Mouse (Mus musculus): ENCODE measurements around the gene Olfr47.
"Not testable (repeated sequence)": the region's sequence is repeated elsewhere in the genome, so short reads cannot be mapped to it uniquely, and the experiment has no call there.

Gene Olfr47

DNA sequence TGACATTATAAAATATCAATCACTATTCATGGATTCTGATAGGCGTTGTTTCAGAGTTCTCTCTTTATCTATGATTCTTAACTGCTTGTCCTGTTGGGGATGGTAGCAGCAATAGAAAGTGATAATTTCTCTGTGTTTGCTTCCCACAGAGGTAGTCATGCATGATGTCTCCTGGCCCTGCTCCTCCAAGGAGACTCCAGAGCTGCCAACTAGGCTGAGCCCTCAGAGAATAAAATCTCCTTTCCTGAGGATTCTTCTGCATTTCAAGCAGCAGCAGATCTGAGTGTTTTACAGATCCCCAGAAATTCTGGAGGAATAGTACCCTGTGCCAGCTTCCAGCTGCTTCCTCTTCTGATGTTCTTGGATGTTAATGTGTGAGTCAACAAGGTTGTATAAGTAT is at the start of gene Olfr47:
Gene Olfr47 (plus strand): TSS at position 275 of the 400 bp plus-strand sequence.
- DNase-seq: not testable (repeated sequence)

DNA sequence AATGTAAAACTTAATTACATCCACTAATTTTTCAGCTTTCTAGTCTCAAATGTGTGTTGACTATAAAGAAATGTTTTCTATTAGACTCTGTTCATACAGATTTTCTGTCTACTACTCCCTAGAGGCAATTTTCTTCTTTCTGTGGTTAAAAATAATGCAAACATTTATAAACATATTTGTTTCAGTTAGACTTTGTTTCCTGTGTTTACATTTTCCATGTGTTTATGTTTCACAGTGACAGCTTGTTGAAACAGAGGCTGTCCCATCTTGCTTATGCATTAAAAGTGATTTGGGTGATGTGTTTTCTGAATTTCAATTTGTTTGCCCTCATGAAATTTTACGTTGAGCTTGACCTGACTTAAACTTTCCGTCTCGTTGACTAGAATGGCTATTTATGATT is 40.3 kb upstream of the Olfr47 start:
- no peak for DNase-seq

DNA sequence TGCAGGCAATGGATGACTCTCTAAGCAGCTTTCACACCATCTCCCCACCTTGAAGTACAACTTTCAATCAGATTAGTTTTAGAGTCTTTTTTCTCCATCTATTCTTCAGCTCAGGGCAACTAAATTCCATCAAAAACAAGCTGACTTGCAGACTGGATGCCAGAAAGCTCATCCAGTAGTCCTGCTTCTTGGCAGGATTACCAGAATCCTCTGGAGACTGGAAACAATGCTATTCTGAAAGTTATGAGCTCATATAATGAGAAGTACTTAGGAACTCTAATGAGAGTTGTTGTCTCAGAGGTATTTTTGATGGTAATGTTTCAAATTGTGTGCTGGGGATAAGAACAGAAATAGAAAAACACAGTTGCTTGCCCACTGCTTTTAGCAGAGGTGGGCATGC is 34.5 kb upstream of the Olfr47 start, which contains the start of gene Olfr435:
Gene Olfr435 (plus strand): TSS at position 366 of the 400 bp plus-strand sequence.
- DNase-seq: no peak

DNA sequence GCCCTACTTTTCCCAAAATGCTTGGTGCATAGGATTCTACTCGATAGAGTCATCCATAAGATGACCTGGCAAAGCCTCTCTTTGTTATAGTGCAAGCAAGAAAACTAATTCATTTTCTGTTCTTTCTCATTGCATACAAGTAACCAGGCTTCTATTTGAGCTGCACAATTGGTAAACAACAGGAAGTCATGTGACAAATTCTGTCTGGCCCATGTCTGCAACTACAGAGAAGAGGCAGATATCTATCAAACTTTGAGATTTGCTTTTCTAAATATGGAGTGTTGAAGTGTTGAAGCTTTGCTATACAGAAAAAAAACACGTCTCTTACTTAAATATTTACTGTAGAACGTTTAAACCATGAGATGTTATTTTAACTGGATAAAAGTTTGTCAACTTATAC is 33.2 kb upstream of the Olfr47 start:
- no peak for DNase-seq

DNA sequence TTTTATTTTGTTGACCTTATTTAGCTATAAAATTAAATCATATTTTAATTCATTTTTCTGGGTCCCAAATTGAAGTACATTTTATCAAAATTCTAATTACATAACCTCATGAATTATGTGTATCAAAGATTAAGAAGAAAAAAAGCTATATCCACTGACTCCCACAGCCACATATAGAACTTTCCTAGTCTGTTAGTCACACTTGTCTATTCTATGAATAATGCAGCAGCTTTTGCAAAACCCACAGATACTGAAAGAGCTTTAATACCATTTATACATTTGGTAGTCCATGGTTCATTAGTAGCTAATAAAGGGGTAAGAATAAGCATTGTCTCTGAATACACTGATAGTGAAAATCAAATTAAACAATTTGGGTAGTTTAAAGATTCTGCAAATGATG is 28.5 kb upstream of the Olfr47 start:
- no peak for DNase-seq

DNA sequence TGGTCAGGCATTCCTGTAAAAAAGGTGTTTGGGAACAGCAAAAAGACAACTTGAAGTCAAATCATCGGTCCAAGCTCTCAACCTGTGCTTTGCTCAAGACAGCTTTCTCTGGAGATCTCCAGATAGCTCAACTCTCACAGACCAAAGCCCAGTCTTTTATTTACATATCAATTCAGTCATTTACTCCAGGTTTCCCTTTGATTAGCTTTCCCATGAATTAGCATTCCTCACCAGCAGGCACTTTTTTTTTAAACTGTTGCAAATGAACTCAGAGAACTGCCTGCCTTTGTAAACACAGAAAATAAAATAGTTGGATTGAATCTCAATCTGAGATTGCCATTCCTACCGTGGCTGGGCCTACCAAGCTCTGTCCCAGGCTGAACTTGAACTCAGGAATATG is 26.0 kb upstream of the Olfr47 start:
- DNase-seq: no peak

DNA sequence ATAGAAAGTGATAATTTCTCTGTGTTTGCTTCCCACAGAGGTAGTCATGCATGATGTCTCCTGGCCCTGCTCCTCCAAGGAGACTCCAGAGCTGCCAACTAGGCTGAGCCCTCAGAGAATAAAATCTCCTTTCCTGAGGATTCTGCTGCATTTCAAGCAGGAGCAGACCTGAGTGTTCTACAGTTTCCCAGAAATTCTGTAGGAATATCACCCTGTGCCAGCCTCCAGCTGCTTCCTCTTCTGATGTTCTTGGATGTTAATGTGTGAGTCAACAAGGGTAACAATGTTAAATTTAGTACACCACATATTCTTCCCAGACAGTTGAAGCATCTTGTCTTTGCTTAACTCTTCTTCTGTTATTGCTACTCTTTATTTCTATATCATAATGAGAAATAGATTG is 18.5 kb upstream of the Olfr47 start, which contains the start of gene Olfr434:
Gene Olfr434 (plus strand): TSS at position 149 of the 400 bp plus-strand sequence.
- not testable (repeated sequence) for DNase-seq

- peak in 1 of 2 experiments; percentile 31 for DNase-seq
These were observed 10.7 kb downstream of the Olfr47 start for GRCm38 (mm10) chr6:43242061-43242460.

- no peak for DNase-seq
These were observed 16.1 kb downstream of the Olfr47 start for GRCm38 (mm10) chr6:43247396-43247795.

GRCm38 (mm10) chr6:43252994-43253393 is 21.7 kb downstream of the Olfr47 start:
- DNase-seq: no peak

DNA sequence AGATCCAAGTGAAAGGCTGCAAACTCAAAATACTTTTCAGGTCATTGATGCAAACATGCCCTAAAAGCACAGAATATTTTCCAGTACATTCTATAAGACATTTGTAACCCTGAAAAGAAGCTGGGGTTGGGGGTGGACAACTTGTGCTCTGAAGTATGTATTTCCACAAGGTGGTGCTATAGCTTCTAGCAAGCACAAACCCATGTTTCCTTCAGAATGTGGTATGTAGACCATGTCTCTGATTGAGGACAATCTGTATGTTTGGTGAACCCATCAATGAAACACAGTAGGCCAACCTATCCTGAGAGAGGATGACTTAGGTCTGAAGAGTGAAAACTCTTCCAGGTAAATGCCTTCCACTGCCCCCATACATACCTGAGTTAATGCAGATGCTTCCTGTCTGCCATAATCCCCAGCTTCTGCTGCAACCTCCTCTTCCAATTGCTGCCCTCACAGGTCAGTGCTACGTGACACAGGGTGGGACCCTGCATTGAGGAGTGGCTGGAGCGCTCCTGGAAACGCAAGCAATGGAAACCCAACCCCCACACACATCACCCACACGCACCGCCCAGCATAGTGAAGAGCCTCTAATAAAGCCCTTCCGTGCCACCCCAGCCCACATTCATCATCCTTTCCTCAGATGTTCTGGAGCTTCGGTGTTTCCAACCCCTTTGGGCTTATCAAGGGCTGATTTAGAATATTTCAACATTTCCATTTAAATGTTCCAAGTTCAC is 23.0 kb downstream of the Olfr47 start:
- peak in 1 of 2 experiments; percentile 9 for DNase-seq

DNA sequence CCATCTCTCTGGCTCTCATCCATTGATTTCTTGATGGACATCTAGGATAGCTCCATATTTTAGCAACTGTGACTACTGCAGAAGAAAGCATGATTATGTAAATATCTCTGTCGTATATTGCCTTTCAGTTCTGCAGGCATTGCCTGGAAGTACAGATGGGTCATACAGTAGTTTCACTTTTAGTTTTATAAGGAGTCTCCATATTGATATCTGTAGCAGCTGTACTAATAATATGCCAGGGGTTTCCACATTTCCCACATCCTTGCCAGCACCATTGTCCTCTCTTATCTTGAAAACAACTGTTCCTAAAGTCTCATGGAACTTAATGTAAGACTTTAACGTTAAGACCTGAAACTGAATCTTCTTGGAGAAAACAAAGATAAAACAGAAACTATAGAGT is 29.4 kb downstream of the Olfr47 start:
- no peak for DNase-seq

DNA sequence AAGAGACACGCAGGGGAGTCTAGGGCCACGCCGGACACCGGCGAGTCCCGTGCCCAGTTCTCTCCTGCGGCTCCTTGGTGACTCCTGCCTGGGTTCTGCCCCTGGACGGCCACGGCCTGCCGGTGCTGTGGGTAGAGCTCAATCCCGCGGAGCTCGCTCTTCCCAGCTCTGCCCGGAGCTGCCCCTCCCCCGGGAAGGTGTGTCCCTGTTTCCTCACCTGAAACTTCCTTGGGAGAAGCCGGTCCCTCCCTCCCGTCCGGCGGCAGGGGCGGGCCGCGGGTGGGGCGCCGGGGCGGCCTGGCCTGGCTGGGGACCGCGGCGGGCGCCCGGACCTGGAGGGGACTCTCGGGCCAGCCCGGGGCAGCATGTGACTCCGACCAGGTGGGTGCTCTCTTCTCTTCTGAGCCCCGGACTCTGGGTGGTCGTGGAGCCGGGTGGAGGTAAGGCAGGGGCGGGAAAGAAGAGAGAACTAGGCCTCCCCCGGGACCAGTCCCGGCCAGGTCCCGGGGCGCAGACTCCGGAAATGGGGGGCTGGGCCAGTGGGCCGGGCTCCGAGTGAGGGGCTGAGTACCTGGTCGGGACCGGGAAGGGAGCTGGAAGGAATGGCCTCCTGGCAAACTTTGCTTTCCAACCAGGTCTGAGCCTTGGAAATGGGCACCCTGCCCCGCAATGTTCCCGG is 34.2 kb downstream of the Olfr47 start, which contains the start of gene Arhgef5:
Gene Arhgef5 (plus strand): TSS at position 220 of the 679 bp plus-strand sequence.
- peak; percentile 27 to 36 for DNase-seq

DNA sequence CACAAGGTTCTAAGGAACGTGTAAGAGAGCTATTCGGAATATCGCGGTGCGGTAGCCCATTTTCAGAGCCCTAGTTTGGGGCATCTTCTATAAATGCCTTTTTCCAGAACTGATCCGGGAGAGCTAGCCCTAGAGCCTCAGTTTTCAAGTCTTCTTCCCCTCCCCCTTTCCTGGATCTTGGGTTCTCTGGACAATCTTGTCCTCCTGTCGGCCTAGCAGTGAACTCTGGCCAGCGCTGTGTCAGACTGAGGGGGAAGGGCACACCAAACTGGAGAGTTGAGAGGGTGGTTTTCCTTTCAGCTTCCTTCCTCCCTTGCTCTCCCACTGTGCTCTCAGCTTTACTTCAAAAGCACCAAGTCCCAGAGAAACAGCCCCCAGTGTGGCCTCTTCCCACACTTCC is 35.0 kb downstream of the Olfr47 start:
- DNase-seq: no peak

DNA sequence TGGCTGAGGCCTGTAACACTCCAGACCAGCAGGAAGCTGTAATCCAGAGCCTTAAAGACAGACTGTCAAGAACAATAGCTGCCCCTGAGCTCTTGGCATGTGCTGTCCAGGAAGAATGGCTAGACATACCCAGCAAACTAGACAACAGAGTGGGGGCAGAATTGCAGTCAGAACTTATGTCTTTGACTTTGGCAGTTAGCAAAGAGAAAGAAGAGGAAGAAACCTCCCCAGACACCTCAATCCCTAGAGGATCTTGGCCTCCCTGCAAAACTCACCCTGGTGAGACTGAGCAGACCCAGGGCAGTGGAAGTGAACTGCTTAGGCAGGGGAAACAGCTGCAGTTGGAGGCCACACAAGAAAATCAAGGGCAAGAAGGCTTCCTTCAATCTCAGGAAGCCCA is 41.3 kb downstream of the Olfr47 start:
- no peak for DNase-seq

DNA sequence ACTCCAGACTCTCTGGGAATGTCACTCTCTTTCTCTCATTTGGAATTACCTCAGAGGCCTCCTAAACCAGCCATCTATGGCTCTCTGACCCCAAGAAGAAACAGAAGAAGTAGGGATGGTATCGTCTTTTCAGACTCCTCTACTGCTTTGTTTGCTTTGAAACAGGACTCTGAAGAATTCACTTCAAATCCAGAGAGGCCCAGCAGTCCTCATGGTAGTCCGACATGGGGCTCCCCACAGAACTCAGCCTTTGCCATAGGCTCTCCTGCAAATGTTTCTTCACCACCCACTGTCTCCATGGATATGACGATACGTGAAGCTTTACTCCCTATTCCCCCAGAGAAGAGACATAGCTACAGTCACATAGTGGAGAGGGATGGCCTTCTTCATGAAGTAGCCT is 42.8 kb downstream of the Olfr47 start:
- no peak for DNase-seq

- no peak for DNase-seq
These were observed 46.9 kb downstream of the Olfr47 start for GRCm38 (mm10) chr6:43278247-43278646.

DNA sequence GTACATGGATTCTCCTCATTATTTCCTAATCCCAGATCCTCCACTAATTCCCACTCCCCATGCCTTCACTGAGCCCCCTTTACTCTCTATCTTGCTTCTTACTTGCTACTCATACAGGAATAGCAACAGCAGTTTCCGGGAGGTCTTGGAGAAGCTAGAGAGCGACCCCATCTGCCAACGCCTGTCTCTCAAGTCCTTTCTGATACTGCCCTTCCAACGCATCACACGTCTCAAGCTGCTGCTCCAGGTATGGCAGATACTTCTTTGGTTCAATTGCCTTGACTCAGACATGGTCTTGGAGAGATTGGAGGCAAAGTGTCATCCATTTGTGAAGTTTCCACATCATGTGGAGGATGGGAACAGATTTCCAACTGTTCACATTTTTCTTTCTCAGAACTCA is 49.2 kb downstream of the Olfr47 start:
- DNase-seq: no peak
